In the genomic region with DNA sequence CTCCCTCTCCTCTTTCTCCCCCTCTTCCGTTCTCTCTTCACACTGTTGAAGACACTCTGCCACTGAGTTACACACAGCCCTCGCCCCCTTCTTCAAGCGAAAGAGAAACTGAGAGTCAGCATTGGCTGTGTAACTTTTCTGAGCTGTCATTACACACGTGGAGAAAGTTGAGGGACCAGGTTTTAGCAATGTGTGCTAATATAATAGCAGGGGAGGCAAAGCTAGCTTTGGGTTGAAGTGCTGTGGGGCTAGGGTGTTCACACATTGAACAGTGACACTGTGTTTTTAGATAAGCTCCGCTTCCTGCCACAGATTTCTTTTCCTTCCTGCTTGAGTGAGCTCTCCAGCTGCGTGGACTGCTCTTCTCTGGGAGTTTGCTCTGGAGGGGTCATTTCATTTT, we compare ENCODE assay signal across 8 mouse cellular contexts. TPM values are rescaled to one million over a fixed set of nuclear protein-coding genes. Genes with fewer than 3 reads are reported as not detected.
DNase-seq lines count a peak whose midpoint lies in the region; ATAC-seq and TF ChIP-seq lines count a peak whose summit lies in the region.

No protein-coding gene starts in this region.

- no peaks in the 10 kb centered on the region for H3K9me3 ChIP-seq in hindbrain, embryonic 16.5 days (ENCODE audit: control insufficient read depth, low read length)
- H3K9me3 ChIP-seq in midbrain, postnatal 0 days (ENCODE audit: low read length), result no peaks in the 10 kb centered on the region

- no peaks in the 10 kb centered on the region for H3K27me3 ChIP-seq in hindbrain, embryonic 16.5 days (replicated peaks; ENCODE audit: control insufficient read depth, insufficient read depth, low read length)
- no peaks in the 10 kb centered on the region for H3K27me3 ChIP-seq in midbrain, postnatal 0 days (ENCODE audit: insufficient read depth, low read length)

- DNase-seq in gastrocnemius, adult 2 months, result no peak
- no peak for DNase-seq in gastrocnemius, postnatal 4 days (ENCODE audit: low spot score in 2 of 2)
- DNase-seq in CD4-positive, CD25-positive, alpha-beta regulatory T cell, adult 2 months (ENCODE audit: low read depth, low spot score), result peak; percentile 65
- no peak for DNase-seq in midbrain, postnatal 0 days (ENCODE audit: low spot score)
- DNase-seq in left cerebral cortex, postnatal 36 days (ENCODE audit: low spot score in 2 of 2), result no peak
- DNase-seq in urinary bladder, postnatal 36 days (ENCODE audit: low spot score in 2 of 2), result no peak
- no peak for DNase-seq in right cerebral cortex, adult 18-20 months

- peaks cover 11% of the 10 kb centered on the region for H3K4me1 ChIP-seq in hindbrain, embryonic 16.5 days (ENCODE audit: control insufficient read depth, insufficient read depth, low read depth, low read length)
- H3K4me1 ChIP-seq in midbrain, postnatal 0 days (ENCODE audit: insufficient read depth, low read length), result peaks cover 12% of the 10 kb centered on the region

- no peak overlapping the region for H3K27ac ChIP-seq in gastrocnemius, adult 2 months
- H3K27ac ChIP-seq in hindbrain, embryonic 16.5 days (ENCODE audit: low read depth, low read length), result no peak overlapping the region
- no peak overlapping the region for H3K27ac ChIP-seq in midbrain, postnatal 0 days (ENCODE audit: low read depth, low read length)

- WGBS in hindbrain, embryonic 16.5 days, result 61% methylated on average over 6 of the region's 6 CpGs
- WGBS in midbrain, postnatal 0 days, result 71% methylated on average over 6 of the region's 6 CpGs

- H3K4me3 ChIP-seq in gastrocnemius, adult 2 months, result peak overlapping the region; percentile 92
- no peak overlapping the region for H3K4me3 ChIP-seq in hindbrain, embryonic 16.5 days (ENCODE audit: low read length)
- H3K4me3 ChIP-seq in midbrain, postnatal 0 days (ENCODE audit: low read depth, low read length), result no peak overlapping the region

- TF ChIP-seq CTCF in gastrocnemius, adult 2 months (IDR thresholded peaks at IDR 0.05), result no peak
- no peak for TF ChIP-seq CTCF in midbrain, postnatal 0 days (IDR thresholded peaks at IDR 0.05)

- no peaks in the 10 kb centered on the region for H3K36me3 ChIP-seq in hindbrain, embryonic 16.5 days (ENCODE audit: control insufficient read depth, insufficient read depth, low read length)
- H3K36me3 ChIP-seq in midbrain, postnatal 0 days (ENCODE audit: insufficient read depth, low read length), result no peaks in the 10 kb centered on the region

- H3K9ac ChIP-seq in hindbrain, embryonic 16.5 days (ENCODE audit: low read depth, low read length), result no peak overlapping the region; the same call in 1 of the 2 replicates
- no peak overlapping the region for H3K9ac ChIP-seq in midbrain, postnatal 0 days (replicated peaks; ENCODE audit: low read length, poor library complexity, severe bottlenecking)

- ATAC-seq in hindbrain, embryonic 16.5 days, result no peak
- no peak for ATAC-seq in midbrain, postnatal 0 days (ENCODE audit: low FRiP score)

- H3K4me2 ChIP-seq in hindbrain, embryonic 16.5 days (ENCODE audit: low read length), result peak overlapping the region; percentile 80
- peak overlapping the region; percentile 90 for H3K4me2 ChIP-seq in midbrain, postnatal 0 days (ENCODE audit: low read depth, low read length, poor library complexity, severe bottlenecking)

- intact Hi-C loops in gastrocnemius, adult 2 months (cut with DNase I), result no loop called here
- intact Hi-C loops in left cerebral cortex, postnatal 36 days (cut with DNase I), result no loop called here

RNA-seq across cellular contexts. Expression of gene Tmem217, which starts 1.2 kb away (rescaled TPM):
- not detected for total RNA-seq in gastrocnemius, adult 2 months (2021)
- not detected for total RNA-seq in gastrocnemius, postnatal 4 days (2021)
- polyA plus RNA-seq in hindbrain, embryonic 16.5 days (2015; fragmentation: Nextera tagmentation; extraction: Ambion mirVana), result 0.76 and 1.0 TPM in 2 replicates
- not detected in 2 replicates for total RNA-seq in midbrain, postnatal 0 days (2014; rRNA removed)
- polyA plus RNA-seq in midbrain, postnatal 0 days (2015; fragmentation: Nextera tagmentation; extraction: Ambion mirVana), result 0.71 and 0.84 TPM in 2 replicates
- total RNA-seq in left cerebral cortex, postnatal 36 days (2021), result not detected

RNA-seq across cellular contexts. Expression of gene Tbc1d22b, which starts 1.4 kb away (rescaled TPM):
- 10 to 100 TPM; 10.4 to 11.9 TPM for total RNA-seq in gastrocnemius, adult 2 months (2021)
- total RNA-seq in gastrocnemius, postnatal 4 days (2021), result 10 to 100 TPM; 10.2 to 11.3 TPM
- polyA plus RNA-seq in hindbrain, embryonic 16.5 days (2015; fragmentation: Nextera tagmentation; extraction: Ambion mirVana), result 26.5 and 33.2 TPM in 2 replicates
- 47.3 and 52.0 TPM in 2 replicates for total RNA-seq in midbrain, postnatal 0 days (2014; rRNA removed)
- polyA plus RNA-seq in midbrain, postnatal 0 days (2015; fragmentation: Nextera tagmentation; extraction: Ambion mirVana), result 30.7 and 31.7 TPM in 2 replicates
- 10 to 100 TPM; 43.2 to 45.2 TPM for total RNA-seq in left cerebral cortex, postnatal 36 days (2021)

RNA-seq across cellular contexts. Expression of gene Gm17657, which starts 1.6 kb away (rescaled TPM):
- not detected for total RNA-seq in gastrocnemius, adult 2 months (2021)
- not detected for total RNA-seq in gastrocnemius, postnatal 4 days (2021)
- polyA plus RNA-seq in hindbrain, embryonic 16.5 days (2015; fragmentation: Nextera tagmentation; extraction: Ambion mirVana), result not detected in 2 replicates
- not detected in 2 replicates for total RNA-seq in midbrain, postnatal 0 days (2014; rRNA removed)
- polyA plus RNA-seq in midbrain, postnatal 0 days (2015; fragmentation: Nextera tagmentation; extraction: Ambion mirVana), result not detected in 2 replicates
- not detected for total RNA-seq in left cerebral cortex, postnatal 36 days (2021)
